Mouse (Mus musculus) forebrain, embryonic 15.5 days (tissue): ENCODE results near the gene Pinlyp. TPM values are rescaled to one million over a fixed set of nuclear protein-coding genes. Genes with fewer than 3 reads are reported as not detected.
"Not testable (repeated sequence)": the region's sequence is repeated elsewhere in the genome, so short reads cannot be mapped to it uniquely, and the experiment has no call there.

Experiments used
- ATAC-seq: fragments of 200-750 bp; cut with Nextera tagmentation; replicated peaks from 2 replicates; pipeline ENCODE4 v1.8.0; 2017; ENCODE audit warnings: mild to moderate bottlenecking, moderate TSS enrichment, moderate library complexity
- H3K27ac ChIP-seq: fragments of 300-500 bp; sonication (generic); replicated peaks from 2 replicates; pipeline ENCODE4 v1.5.1; 2015; ENCODE audit warnings: mild to moderate bottlenecking, inconsistent platforms
- H3K27me3 ChIP-seq: fragments of 300-500 bp; sonication (generic); 2 replicates; pipeline ENCODE4 v1.6.1; 2015; ENCODE audit warnings: inconsistent platforms
- H3K36me3 ChIP-seq: fragments of 300-500 bp; sonication (generic); 2 replicates; pipeline ENCODE4 v1.6.1; 2015; ENCODE audit warnings: mild to moderate bottlenecking, inconsistent platforms
- H3K4me1 ChIP-seq: fragments of 300-500 bp; sonication (generic); 2 replicates; pipeline ENCODE4 v1.6.1; 2015; ENCODE audit warnings: inconsistent platforms
- H3K4me2 ChIP-seq: fragments of 300-500 bp; sonication (generic); replicated peaks from 2 replicates; pipeline ENCODE4 v1.6.1; 2015; ENCODE audit warnings: mild to moderate bottlenecking, inconsistent platforms
- H3K4me3 ChIP-seq: fragments of 300-500 bp; sonication (generic); 2 replicates; pipeline ENCODE4 v1.5.1; 2015; ENCODE audit warnings: mild to moderate bottlenecking, inconsistent platforms
- H3K9ac ChIP-seq: fragments of 300-500 bp; sonication (generic); replicated peaks from 2 replicates; pipeline ENCODE4 v1.6.1; 2015; ENCODE audit warnings: mild to moderate bottlenecking, inconsistent platforms
- H3K9me3 ChIP-seq: fragments of 300-500 bp; sonication (generic); 2 replicates; pipeline ENCODE4 v1.6.1; 2016; ENCODE audit warnings: inconsistent platforms
- WGBS: fragments of 180-500 bp; shearing (Covaris S2); methylation state at CpG from one replicate; pipeline ENCODE4 v1.1.7; 2015; ENCODE audit warnings: mixed read lengths; 5-methylcytosine and 5-hydroxymethylcytosine counted together
- polyA plus RNA-seq: library from polyadenylated mRNA; unstranded; fragments of >200 nt; fragmentation: Nextera tagmentation; extraction: Ambion mirVana; gene quantifications from 2 replicates; pipeline ENCODE4 v1.2.1, GENCODE M21; 2015

Pinlyp gene
- polyA plus RNA-seq, 1 experiment from 2014 or later, result not detected

DNA sequence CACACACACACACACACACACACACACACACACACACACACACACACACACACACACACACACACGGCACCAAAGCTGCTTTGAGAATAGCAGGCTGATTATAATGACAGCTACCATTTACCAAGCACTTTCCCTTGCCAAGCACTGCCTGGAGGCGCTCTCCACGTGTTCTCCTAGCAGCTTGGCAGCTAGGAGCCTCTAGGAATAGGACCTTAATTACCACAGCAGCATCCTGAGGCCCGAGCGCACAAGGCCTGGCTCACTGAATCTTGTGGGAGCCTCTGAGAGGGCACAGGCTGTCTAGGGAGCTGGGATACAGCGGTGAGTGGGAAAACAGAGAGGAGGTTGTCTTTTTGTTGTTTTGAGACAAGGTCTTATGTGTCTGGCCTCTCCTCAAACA lies 28.3 kb downstream of the Pinlyp start:
- H3K4me3 ChIP-seq, result no peak overlapping the region
- ATAC-seq, result peak; percentile 32; the same call in 1 of the 2 replicates

DNA sequence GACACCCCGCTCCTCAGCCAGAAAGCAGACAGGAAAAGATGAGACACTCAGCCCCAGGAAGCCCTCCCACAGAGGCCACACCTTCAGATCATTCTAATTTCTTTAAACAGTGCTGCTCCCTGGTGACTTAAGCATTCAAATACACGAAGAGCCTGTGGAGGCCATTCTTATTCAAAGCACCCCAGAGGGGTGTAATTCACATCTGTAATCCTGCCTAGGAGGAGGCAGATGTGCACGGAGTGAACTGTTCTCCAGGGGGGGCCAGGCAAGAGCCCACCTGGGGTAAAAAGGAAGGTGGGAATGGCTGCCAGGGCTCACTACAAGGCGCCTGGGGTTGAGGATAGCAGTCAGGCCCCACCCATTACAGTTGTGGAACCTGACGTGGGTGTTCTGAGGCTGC lies 28.8 kb downstream of the Pinlyp start:
- ATAC-seq, result peak; percentile 6; the same call in 1 of the 2 replicates
- 31% methylated on average over 5 of the region's 5 CpGs for WGBS
- Histone ChIP-seq H3K9me3 (no peaks in the 10 kb centered on the region), H3K27me3 (no peaks in the 10 kb centered on the region), H3K4me1 (peaks cover 14% of the 10 kb centered on the region; the same call in 1 of the 2 replicates), H3K4me2 (no peak overlapping the region), H3K4me3 (no peak overlapping the region), H3K36me3 (peaks cover 22% of the 10 kb centered on the region; the same call in 1 of the 2 replicates), H3K27ac (peak overlapping the region; percentile 24; the same call in 1 of the 2 replicates), H3K9ac (no peak overlapping the region)

More for the DNA sequence above, 28.3 kb downstream of the Pinlyp start:
- 36% methylated on average over 6 of the region's 6 CpGs for WGBS
- Histone ChIP-seq H3K9ac (peak overlapping the region; percentile 13; the same call in 1 of the 2 replicates), H3K9me3 (no peaks in the 10 kb centered on the region), H3K27me3 (no peaks in the 10 kb centered on the region), H3K27ac (peak overlapping the region; percentile 78), H3K4me2 (no peak overlapping the region), H3K4me1 (peaks cover 14% of the 10 kb centered on the region; the same call in 1 of the 2 replicates), H3K36me3 (peaks cover 20% of the 10 kb centered on the region; the same call in 1 of the 2 replicates)

DNA sequence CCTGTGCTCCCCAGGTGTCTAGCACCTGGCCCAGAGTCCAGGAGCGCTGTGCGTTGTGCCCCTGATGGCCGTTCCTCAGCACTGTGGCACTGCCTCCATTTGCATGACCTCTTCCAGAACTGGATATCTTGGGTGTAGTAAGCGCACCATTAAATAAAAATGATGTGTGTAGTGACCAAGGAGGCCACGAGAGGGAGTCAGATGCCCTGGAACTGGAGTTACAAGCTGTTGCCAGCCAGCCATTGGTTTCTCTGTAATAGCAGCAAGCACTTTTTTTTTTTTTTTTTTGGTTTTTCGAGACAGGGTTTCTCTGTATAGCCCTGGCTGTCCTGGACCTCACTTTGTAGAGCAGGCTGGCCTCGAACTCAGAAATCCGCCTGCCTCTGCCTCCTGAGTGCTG lies 29.6 kb downstream of the Pinlyp start:
- H3K9me3 ChIP-seq, H3K27me3 ChIP-seq, H3K4me3 ChIP-seq, H3K9ac ChIP-seq, ATAC-seq, H3K4me2 ChIP-seq, H3K27ac ChIP-seq: not testable (repeated sequence)
- peaks cover 14% of the 10 kb centered on the region; the same call in 1 of the 2 replicates for H3K4me1 ChIP-seq
- peaks cover 23% of the 10 kb centered on the region; the same call in 1 of the 2 replicates for H3K36me3 ChIP-seq
- WGBS, result 64% methylated on average over 8 of the region's 8 CpGs

DNA sequence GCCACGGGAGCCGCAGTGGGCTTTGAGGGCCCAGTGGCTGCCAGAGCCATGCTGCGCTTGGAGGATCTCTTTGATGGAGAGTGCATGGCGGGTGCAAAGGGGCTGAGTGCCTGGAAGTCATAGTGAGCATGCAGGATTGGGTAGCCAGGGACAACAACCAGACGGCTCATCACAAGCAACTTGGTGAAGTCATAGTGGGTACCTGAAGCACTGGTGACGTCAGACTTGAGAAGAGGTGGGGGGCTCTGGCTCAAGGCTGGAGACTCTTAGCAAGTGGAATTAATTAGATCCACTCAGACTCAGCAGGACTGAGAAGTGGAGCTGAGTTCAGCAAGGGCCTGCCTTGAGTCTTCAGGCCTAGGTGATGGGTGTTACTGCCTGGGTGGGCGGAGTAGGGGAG lies 33.6 kb downstream of the Pinlyp start, which contains the start of gene AC161166.1:
Gene AC161166.1 (minus strand): TSS at position 101 of the 400 bp plus-strand sequence.
- Histone ChIP-seq H3K4me2 (no peak within 1 kb of the TSS), H3K4me1 (peaks cover 35% of the 10 kb centered on the region), H3K36me3 (peaks cover 23% of the 10 kb centered on the region), H3K9ac (no peak within 1 kb of the TSS), H3K27ac (no peak within 1 kb of the TSS), H3K9me3 (no peaks in the 10 kb centered on the region), H3K27me3 (no peaks in the 10 kb centered on the region), H3K4me3 (no peak within 1 kb of the TSS)
- WGBS, result 88% methylated on average over 7 of the region's 7 CpGs
- ATAC-seq, result no peak

DNA sequence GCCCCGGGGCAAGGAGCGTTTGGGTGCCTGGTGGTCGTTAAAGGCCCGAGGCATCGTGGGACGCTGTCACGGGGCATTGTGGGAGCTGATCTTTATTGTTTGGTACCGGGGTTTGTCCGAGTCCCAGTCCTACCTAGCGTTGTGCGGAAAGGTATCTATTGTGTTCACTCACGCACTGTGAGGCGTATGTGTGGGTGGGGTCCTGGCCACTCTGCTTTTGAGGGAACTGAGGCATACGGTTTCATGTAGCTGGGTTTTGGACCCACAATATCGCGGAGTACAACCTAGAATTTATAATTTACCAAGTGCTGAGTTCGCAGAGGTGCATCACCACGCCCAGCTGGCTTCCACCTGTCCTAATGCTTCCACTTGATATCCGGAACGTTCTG lies 38.2 kb downstream of the Pinlyp start:
- under 1% methylated on average over 20 of the region's 20 CpGs for WGBS
- H3K4me3 ChIP-seq, result peak overlapping the region; percentile 82
- no peaks in the 10 kb centered on the region for H3K9me3 ChIP-seq
- H3K27me3 ChIP-seq, result no peaks in the 10 kb centered on the region
- peaks cover 16% of the 10 kb centered on the region for H3K36me3 ChIP-seq
- peak; percentile 6 for ATAC-seq
- peak overlapping the region; percentile 97 for H3K9ac ChIP-seq
- peak overlapping the region; percentile 100 for H3K27ac ChIP-seq
- H3K4me1 ChIP-seq, result peaks cover 54% of the 10 kb centered on the region
- H3K4me2 ChIP-seq, result peak overlapping the region; percentile 52

DNA sequence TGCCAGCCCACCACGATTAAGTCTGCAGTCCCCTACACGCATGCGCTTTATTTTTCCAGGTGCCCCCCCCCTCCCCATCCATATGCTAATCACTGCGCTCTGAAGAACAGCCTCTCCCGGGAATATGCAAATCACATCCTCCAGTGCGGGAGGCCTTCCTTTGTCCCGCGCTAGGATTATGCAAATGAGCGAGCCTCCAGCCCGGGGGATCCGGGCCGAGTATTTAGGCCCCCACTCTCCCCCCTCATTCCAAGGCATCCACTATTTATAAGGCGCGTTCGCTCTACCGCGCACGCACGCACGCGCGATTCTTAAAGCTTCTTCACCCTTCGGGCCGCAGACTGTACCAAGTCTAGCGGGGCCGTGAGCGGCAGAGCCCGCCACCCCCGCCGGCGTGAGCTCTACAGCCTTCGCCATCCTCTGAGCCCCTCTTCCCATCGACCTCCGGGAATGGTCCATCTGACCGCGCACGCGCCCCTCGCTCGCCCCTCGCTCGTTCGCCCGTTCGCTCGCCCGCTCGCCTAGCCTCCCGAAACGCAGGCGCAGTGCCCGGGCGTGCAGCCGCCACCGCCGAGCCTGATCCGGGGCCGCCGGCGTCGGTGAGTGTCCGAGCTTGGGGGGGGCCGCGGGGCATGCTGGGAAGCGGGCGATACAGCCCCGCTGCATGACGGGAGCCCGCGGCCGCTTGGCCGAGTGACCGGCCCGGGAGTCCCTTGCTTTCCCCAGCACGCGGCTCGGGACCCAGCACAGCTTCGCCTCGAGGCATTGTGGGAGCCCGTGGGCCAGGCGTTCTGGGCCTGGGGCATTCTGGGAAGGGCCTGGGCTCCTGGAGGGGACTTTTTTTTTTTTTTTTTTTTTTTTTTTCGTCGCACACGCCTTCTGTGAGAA lies 38.8 kb downstream of the Pinlyp start, which contains the start of gene Zfp428:
Gene Zfp428 (plus strand): TSS at position 169 of the 888 bp plus-strand sequence.
- peaks cover 54% of the 10 kb centered on the region for H3K4me1 ChIP-seq
- WGBS, result under 1% methylated on average over 84 of the region's 84 CpGs

DNA sequence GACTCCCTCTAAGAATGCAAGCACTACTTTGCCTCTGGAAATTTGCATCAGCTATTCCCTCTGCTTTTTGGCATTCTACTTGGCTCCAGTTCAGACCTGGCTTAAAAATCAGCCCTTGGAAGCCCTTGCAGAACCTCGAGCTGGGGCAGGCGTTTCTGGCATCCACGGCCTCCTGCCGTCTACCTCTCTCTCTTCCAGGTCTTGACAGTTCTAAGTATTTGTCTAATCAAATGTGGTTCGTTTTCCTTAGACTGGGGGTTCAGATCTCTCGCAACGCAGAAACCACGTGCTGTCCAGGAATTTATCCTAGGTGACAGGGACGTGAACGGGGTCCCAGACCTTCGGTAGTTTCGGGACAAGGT lies 39.5 kb downstream of the Pinlyp start:
- peak overlapping the region; percentile 97 for H3K9ac ChIP-seq
- peak overlapping the region; percentile 100 for H3K27ac ChIP-seq
- no peaks in the 10 kb centered on the region for H3K27me3 ChIP-seq
- peaks cover 54% of the 10 kb centered on the region for H3K4me1 ChIP-seq
- 0% methylated on average over 12 of the region's 12 CpGs for WGBS
- peak; percentile 20 for ATAC-seq
- no peaks in the 10 kb centered on the region for H3K9me3 ChIP-seq
- H3K4me3 ChIP-seq, result peak overlapping the region; percentile 82
- H3K4me2 ChIP-seq, result peak overlapping the region; percentile 52
- peaks cover 27% of the 10 kb centered on the region for H3K36me3 ChIP-seq

More for the DNA sequence above, 38.8 kb downstream of the Pinlyp start, which contains the start of gene Zfp428:
- Histone ChIP-seq H3K9ac (peak within 1 kb of the TSS; percentile 97), H3K4me3 (peak within 1 kb of the TSS; percentile 82), H3K27me3 (no peaks in the 10 kb centered on the region), H3K36me3 (peaks cover 21% of the 10 kb centered on the region), H3K9me3 (no peaks in the 10 kb centered on the region), H3K27ac (peak within 1 kb of the TSS; percentile 100), H3K4me2 (peak within 1 kb of the TSS; percentile 52)
- ATAC-seq, result peak; percentile 91

DNA sequence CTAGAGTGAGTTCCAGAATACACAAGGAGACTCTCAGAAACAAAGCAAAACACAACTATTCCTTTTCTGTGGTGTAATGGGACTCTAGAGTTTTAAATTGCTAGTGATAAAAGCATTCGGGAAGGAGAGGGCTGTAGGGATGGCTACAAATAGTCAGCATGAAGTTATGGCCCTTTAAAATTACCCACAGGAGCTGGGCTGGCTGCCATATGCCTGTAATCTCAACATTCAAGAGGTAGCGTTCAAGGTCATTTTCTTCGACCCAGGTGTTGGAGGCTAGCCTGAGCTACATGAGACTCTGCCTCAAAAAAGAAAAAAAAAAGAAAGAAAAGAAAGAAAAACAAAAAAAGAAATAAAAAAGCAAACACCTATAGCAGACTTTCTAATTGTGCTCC lies 39.9 kb downstream of the Pinlyp start:
- Histone ChIP-seq H3K27ac (peak overlapping the region; percentile 100), H3K4me1 (peaks cover 54% of the 10 kb centered on the region), H3K4me2 (peak overlapping the region; percentile 52), H3K36me3 (peaks cover 28% of the 10 kb centered on the region), H3K9me3 (no peaks in the 10 kb centered on the region), H3K4me3 (peak overlapping the region; percentile 82), H3K27me3 (no peaks in the 10 kb centered on the region), H3K9ac (peak overlapping the region; percentile 97)
- no peak for ATAC-seq
- 3% methylated on average over 3 of the region's 3 CpGs for WGBS

DNA sequence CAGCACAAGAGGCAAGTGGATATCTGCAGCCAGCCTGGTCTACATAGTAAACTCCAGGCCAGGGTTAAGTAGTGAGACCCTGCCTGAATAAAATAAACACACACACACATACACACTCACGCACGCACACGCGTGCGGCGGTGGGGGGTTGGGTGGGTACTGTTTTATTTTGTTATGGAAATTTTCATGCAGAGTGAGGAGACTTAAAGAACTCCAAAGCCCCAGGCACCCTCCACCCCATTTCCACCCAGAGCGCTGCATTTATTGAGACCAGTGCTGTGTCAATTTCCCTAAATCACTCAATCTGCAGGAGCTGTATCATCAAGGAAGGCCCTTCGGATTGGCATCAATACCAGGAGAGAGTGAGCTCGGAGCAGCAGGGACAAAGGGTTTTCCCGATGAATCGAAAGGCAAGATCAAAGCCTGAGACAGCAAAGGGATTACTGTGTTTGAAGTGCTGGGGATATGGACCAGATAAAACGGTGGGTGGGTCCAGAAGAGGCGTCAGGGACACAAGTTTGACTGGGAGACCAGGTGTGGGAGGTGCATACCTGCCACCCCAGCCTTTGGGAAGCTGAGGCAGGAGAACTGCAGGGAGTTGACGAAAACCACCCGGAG lies 40.4 kb downstream of the Pinlyp start:
- Histone ChIP-seq H3K9ac (peak overlapping the region; percentile 97), H3K27ac (peak overlapping the region; percentile 100), H3K36me3 (peaks cover 28% of the 10 kb centered on the region), H3K4me2 (peak overlapping the region; percentile 52), H3K4me3 (peak overlapping the region; percentile 82), H3K9me3 (no peaks in the 10 kb centered on the region), H3K4me1 (peaks cover 50% of the 10 kb centered on the region), H3K27me3 (no peaks in the 10 kb centered on the region)
- no peak for ATAC-seq
- 6% methylated on average over 15 of the region's 15 CpGs for WGBS

DNA sequence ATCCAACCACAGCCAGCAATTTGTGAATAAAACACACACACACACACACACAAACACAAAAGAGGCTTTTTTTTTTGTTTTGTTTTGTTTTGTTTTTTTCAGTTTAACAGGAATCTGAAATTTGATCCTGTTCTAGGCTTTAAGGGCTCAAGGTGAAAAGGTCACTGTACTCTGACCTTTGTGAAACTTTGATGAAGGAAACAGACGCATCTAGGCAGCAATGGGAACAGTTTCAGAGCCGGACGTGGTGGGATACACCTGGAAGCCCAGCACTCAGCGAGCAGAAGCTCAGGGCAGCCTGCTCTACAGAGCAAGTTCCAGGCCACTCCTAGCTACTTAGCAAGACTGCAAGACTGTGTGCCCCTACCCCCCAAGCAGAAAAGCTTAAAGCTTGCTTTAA lies 41.0 kb downstream of the Pinlyp start:
- WGBS, result 29% methylated on average over 4 of the region's 4 CpGs
- Histone ChIP-seq H3K4me2 (no peak overlapping the region), H3K4me1 (peaks cover 44% of the 10 kb centered on the region), H3K27ac (peak overlapping the region; percentile 100), H3K9ac (no peak overlapping the region), H3K27me3 (no peaks in the 10 kb centered on the region), H3K9me3 (no peaks in the 10 kb centered on the region), H3K4me3 (no peak overlapping the region), H3K36me3 (peaks cover 35% of the 10 kb centered on the region)
- ATAC-seq, result no peak

DNA sequence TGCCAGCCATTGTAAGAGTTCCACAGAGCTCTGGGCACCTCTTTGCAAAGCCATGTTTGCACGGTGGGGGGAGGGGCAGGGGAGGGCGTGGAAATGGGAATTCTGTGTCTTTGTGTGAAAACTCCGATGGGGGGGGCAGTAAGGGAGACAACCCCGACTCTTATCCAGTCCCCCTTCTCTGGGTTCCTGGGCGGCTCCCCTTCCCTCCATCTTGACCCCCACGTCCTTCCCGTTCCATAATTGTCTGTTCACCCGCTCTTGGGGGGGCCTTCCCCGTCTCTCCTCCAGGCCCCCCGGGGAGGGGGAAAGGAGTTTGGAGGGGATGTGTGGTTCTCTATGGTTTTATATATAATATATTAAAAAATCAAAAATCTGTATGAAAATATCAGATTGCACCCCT lies 41.9 kb downstream of the Pinlyp start:
- peaks cover 39% of the 10 kb centered on the region for H3K4me1 ChIP-seq
- H3K9me3 ChIP-seq, result no peaks in the 10 kb centered on the region
- H3K27ac ChIP-seq, result peak overlapping the region; percentile 100; the same call in 1 of the 2 replicates
- no peak for ATAC-seq
- no peak overlapping the region for H3K4me2 ChIP-seq
- H3K36me3 ChIP-seq, result peaks cover 38% of the 10 kb centered on the region
- H3K9ac ChIP-seq, result no peak overlapping the region
- 27% methylated on average over 10 of the region's 10 CpGs for WGBS
- H3K4me3 ChIP-seq, result no peak overlapping the region
- no peaks in the 10 kb centered on the region for H3K27me3 ChIP-seq

DNA sequence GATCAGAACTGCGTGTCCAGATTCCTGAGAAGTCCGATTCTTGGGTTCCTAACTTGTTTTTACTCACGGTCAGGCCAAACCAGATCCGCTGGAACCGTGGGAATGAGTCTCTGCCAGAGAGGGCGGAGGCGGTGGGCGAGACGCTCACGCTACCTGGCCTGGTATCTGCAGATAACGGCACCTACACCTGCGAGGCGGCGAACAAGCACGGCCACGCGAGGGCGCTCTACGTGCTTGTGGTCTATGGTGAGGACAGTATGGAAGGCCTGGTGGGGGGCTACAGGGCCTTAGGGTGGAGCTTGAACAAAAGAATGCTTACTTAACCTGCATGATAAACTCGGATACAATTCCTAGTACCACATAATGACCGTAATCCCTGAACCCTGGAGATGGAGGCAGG lies 44.4 kb downstream of the Pinlyp start:
- peaks cover 38% of the 10 kb centered on the region for H3K36me3 ChIP-seq
- no peaks in the 10 kb centered on the region for H3K27me3 ChIP-seq
- H3K27ac ChIP-seq, result no peak overlapping the region
- no peak for ATAC-seq
- no peak overlapping the region for H3K9ac ChIP-seq
- H3K4me1 ChIP-seq, result peaks cover 31% of the 10 kb centered on the region
- H3K4me3 ChIP-seq, result no peak overlapping the region
- H3K4me2 ChIP-seq, result no peak overlapping the region
- H3K9me3 ChIP-seq, result no peaks in the 10 kb centered on the region
- WGBS, result 58% methylated on average over 21 of the region's 21 CpGs
